Mouse (Mus musculus): ENCODE measurements around the gene Acbd4.

Gene Acbd4

DNA sequence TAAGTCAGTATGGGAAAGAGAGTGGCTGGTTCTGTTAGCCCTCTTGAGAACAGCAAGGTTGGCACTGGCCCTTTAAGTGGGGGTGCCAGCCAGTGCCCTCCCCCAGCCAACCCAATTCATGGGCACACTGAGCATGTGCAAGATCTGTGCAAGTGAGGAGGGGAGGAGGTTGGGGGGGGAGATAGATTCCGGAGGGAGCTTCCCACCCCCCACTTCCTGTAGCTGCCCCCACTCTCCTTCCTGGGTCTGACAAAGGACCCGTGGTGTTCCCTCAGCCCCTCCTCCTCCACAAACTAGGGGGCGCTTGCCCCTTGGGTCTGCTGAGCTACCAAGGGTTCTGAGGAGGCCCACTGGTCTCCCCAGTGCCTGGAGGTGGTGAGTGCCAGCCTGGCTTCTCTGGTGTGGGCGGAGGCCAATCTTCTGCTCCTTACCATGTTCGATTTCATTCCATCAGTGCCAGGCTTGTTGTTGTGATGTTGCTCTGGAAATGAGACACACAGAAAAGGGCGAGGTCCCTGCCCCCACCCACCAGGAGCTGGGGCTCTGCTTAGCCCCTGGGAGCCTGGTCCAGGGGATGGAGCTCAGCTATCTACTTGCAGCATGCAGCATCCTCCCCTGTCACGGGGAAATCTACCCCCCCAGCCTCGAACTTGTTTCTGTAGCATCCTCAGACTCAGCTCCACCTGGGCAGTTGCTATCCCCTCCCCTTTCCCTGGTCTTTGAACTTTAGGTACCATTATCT, 41.1 kb downstream of the Acbd4 start:
- DNase-seq (ENCODE audit: low spot score): peak; percentile 87

DNA sequence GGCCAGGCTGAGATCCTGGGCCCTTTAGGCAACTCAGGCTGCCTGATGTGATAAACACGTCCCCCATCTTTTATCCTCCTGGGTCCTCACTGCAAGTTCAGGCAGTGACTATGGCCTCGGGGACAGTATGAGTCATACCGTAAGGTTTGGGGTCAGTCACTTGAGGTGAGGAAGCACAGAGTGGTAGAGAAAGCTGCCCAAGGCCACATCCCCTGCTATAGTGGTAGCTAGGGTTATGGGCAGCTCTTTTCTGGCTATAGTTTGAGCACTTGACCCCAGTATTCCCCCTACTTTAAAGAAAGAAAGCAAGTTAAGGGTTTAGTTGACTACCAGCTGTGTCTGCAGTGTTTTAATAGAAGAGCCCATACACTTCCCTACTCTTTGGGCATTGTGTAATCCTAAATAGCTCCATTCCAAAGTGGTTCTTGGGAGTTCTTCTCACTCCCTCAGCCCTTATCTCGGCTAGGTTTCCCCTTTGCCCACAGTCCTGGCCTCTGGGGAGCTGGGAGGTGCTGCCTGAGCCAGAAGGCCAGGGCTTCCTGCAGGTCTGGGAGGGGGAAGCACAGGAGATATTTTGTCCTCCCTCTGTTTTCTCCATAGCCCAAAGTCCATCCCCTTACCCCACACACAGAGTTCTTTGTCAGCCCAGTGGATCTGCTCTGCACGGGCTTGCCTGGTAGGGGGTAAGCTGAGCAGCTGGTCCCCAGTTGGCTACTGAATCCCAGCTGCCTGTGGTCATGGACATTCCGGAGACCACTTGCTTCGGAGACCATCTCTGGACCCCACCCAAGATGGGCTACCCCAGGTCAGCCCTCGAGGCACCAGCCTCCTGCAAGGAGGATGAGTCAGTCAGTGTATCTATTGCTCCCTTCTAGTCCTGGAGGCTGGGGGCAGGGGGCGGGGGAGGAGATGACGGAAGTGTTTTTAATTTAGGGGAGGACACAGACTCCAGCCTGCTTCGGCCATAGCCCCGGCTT, 43.1 kb downstream of the Acbd4 start:
- DNase-seq (ENCODE audit: low spot score): no peak

GRCm38 (mm10) chr11:103146386-103146785, 44.9 kb downstream of the Acbd4 start:
- DNase-seq (ENCODE audit: low spot score): no peak

DNA sequence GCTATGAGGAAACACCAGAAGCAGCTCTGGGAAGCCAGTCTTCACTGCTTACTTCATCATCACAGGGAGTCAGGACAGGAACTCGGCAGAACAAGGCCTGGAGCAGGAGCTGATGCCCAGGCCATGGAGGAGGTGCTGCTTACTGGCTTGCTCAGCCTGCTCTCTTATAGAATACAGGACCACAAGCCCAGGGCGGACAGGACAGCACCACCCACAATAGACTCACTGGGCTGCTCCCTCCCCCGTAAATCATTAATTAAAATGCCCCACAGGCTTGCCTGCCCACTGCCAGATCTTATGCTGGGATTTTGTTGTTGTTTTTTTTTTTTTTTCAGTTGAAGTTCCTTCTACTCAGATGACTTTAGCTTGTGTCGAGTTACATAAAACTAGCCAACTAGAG, 46.3 kb downstream of the Acbd4 start:
- no peak for DNase-seq (ENCODE audit: low spot score)

DNA sequence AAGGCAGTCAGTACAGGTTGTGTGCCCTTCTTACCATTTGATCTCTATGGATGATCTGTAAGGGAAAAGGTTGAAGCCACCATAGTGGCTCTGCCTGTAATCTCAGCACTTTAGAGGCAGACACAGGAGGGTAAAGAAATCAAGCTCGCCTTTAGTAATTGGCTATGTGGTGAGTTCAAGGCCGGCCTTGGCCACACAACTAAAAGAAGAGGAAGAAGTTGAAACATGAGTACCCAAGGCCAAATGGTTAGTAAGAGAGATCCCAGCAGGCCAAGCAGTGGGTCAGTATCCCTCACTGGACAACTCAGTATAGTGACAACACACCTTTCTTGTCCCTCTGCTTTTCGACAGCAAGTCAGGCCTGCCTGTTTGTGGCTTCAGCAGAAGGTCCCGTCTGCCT, 48.3 kb downstream of the Acbd4 start:
- DNase-seq (ENCODE audit: low spot score): no peak

- peak; percentile 97 for DNase-seq (ENCODE audit: low spot score)
Observed at GRCm38 (mm10) chr11:103158621-103159478, 57.4 kb downstream of the Acbd4 start.

DNA sequence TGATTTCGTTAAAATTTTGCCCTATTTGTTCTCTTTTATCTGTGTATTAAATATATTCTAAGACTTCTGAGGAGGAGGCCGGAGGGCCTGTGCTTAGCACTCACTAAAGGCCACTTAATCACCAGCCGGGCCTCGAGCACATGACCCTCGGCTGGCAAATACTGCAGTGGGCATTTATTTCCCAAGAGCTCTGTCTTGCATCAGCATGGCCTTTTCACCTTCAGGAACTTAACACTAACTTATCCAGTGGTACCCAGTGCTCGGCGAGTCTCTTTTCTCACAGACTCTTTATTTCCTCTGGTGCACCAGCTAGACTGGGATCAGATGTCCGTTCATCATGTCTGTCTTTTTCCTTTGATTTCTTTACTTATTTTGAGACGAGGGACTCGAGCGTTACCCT, 59.3 kb downstream of the Acbd4 start:
- DNase-seq (ENCODE audit: low spot score): no peak

DNA sequence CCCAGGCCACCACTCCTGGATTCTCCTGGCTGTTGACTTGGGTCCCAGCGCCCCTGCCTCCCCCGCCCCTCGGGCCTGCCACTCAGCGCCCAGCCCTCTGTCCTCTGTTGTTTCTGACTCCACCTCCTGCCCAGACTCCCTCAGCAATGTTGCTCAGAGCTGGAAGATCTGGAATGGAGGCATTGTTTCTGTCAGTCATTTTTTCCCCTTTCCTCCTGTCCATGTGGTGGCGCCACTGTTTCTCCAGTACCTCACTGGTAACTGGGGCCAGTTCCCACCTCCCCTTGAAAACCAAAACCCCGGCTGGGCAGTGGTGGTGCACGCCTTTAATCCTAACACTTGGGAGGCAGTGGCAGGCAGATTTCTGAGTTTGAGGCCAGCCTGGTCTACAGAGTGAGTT, 60.0 kb downstream of the Acbd4 start:
- DNase-seq (ENCODE audit: low spot score): no peak

Measured in lung, postnatal 25 days (tissue).